Mouse (Mus musculus) liver, embryonic 16.5 days (tissue): ENCODE measurements around the gene Skint9. TPM values are rescaled to one million over a fixed set of nuclear protein-coding genes. Genes with fewer than 3 reads are reported as not detected.
"Not testable (repeated sequence)": the region's sequence is repeated elsewhere in the genome, so short reads cannot be mapped to it uniquely, and the experiment has no call there.

Source experiments
- ATAC-seq: fragments of 200-750 bp; cut with Nextera tagmentation; 2 replicates; pipeline ENCODE4 v1.8.0; 2017; ENCODE audit warnings: low read depth, mild to moderate bottlenecking, moderate number of reproducible peaks, moderate library complexity
- H3K27ac ChIP-seq: fragments of 300-500 bp; sonication (generic); 2 replicates; pipeline ENCODE4 v1.5.1; 2014; ENCODE audit warnings: mild to moderate bottlenecking, low read length
- H3K27me3 ChIP-seq: fragments of 300-500 bp; sonication (generic); 2 replicates; pipeline ENCODE4 v1.6.1; 2014; ENCODE audit warnings: low read depth, low read length, mixed read lengths; ENCODE audit not compliant: control insufficient read depth, insufficient read depth
- H3K36me3 ChIP-seq: fragments of 300-500 bp; sonication (generic); 2 replicates; pipeline ENCODE4 v1.6.1; 2014; ENCODE audit warnings: mild to moderate bottlenecking; ENCODE audit not compliant: control insufficient read depth, insufficient read depth
- H3K4me1 ChIP-seq: fragments of 300-500 bp; sonication (generic); 2 replicates; pipeline ENCODE4 v1.6.1; 2014; ENCODE audit warnings: low read depth, low read length, mixed read lengths; ENCODE audit not compliant: control insufficient read depth
- H3K4me2 ChIP-seq: fragments of 300-500 bp; sonication (generic); 2 replicates; pipeline ENCODE4 v1.6.1; 2014; ENCODE audit warnings: low read depth, low read length, mixed read lengths
- H3K4me3 ChIP-seq: fragments of 300-500 bp; sonication (generic); 2 replicates; pipeline ENCODE4 v1.5.1; 2014; ENCODE audit warnings: low read depth, mild to moderate bottlenecking, low read length
- H3K9ac ChIP-seq: fragments of 300-500 bp; sonication (generic); 2 replicates; pipeline ENCODE4 v1.6.1; 2014; ENCODE audit warnings: low read depth, low read length
- H3K9me3 ChIP-seq: fragments of 300-500 bp; sonication (generic); replicated peaks from 2 replicates; pipeline ENCODE4 v1.6.1; 2016; ENCODE audit warnings: low read length; ENCODE audit not compliant: control insufficient read depth
- WGBS: fragments of 180-500 bp; shearing (Covaris S2); extraction: QIAGEN DNeasy Blood & Tissue Kit; methylation state at CpG from one replicate; pipeline ENCODE4 v1.1.7; 2014; ENCODE audit not compliant: insufficient replicate concordance; 5-methylcytosine and 5-hydroxymethylcytosine counted together
- polyA plus RNA-seq: library from polyadenylated mRNA; unstranded; fragments of >200 nt; fragmentation: Nextera tagmentation; extraction: Ambion mirVana; gene quantifications from 2 replicates; pipeline ENCODE4 v1.2.1, GENCODE M21; 2015

The Skint9 gene
- not detected in 2 replicates for polyA plus RNA-seq

- no peaks in the 10 kb centered on the region for H3K4me1 ChIP-seq
- H3K4me3 ChIP-seq: no peak within 1 kb of the TSS
- no peaks in the 10 kb centered on the region for H3K27me3 ChIP-seq
- ATAC-seq: no peak
- no peak within 1 kb of the TSS for H3K9ac ChIP-seq
- H3K27ac ChIP-seq: no peak within 1 kb of the TSS
- H3K36me3 ChIP-seq: no peaks in the 10 kb centered on the region
- no peak within 1 kb of the TSS for H3K4me2 ChIP-seq
- no peaks in the 10 kb centered on the region for H3K9me3 ChIP-seq
Observed at GRCm38 (mm10) chr4:112433885-112434284, at the start of gene Skint9. TSS of gene Skint9 (minus strand) at chr4:112433985.

DNA sequence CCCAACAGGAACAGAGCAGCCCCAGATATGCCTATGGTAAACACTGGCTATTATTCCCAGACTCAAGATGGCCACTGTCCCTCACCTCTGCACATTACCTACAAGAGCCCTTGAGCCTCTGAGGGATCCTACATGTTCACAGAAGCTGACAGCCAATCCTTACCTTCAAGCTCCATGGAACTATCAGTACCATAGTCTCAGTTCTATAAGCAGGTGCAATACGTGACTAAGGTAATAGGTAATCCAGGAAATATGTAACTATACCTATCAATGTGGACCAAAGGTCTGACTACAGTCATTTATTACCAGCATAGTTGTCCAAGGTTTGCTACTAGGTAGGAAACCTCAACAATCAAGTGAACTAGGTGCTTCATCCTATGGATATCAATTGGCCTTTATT is 1.1 kb downstream of the Skint9 start:
- H3K4me2 ChIP-seq: no peak overlapping the region
- no peaks in the 10 kb centered on the region for H3K4me1 ChIP-seq
- no peaks in the 10 kb centered on the region for H3K9me3 ChIP-seq
- H3K36me3 ChIP-seq: no peaks in the 10 kb centered on the region
- no peaks in the 10 kb centered on the region for H3K27me3 ChIP-seq
- no peak overlapping the region for H3K9ac ChIP-seq
- no peak overlapping the region for H3K4me3 ChIP-seq
- no peak overlapping the region for H3K27ac ChIP-seq
- no peak for ATAC-seq
- whole genome bisulfite sequencing: 25% methylated on average over 1 of the region's 1 CpGs

DNA sequence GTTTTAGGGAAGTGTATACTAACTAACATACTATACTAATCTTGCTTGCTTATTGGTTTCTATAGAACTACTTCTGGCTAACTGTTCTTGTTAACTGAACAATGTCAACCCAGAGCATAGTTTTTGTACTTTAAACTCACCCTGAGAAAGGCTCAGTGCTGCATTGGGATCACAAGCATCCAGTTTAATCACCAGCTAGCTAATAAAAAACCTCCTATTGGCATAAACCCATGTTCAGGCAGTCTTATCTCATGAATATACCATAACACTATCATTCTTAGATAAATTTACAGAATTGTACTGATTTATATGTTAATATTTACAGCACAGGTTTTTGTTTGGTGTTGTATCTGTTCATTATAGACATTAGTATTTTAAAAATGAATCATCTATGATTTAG is 1.6 kb downstream of the Skint9 start:
- no peak for ATAC-seq
- no peaks in the 10 kb centered on the region for H3K27me3 ChIP-seq

GRCm38 (mm10) chr4:112349111-112349510 is 84.7 kb downstream of the Skint9 start:
- H3K9ac ChIP-seq, H3K27me3 ChIP-seq, H3K9me3 ChIP-seq, H3K27ac ChIP-seq, H3K4me2 ChIP-seq, H3K4me3 ChIP-seq, H3K4me1 ChIP-seq, H3K36me3 ChIP-seq, ATAC-seq: not testable (repeated sequence)
- WGBS: 77% methylated on average over 15 of the region's 17 CpGs

More for the DNA sequence above, 1.6 kb downstream of the Skint9 start:
- H3K4me1 ChIP-seq: no peaks in the 10 kb centered on the region
- no peak overlapping the region for H3K9ac ChIP-seq
- no peak overlapping the region for H3K27ac ChIP-seq
- H3K4me2 ChIP-seq: no peak overlapping the region
- H3K4me3 ChIP-seq: no peak overlapping the region
- no peaks in the 10 kb centered on the region for H3K9me3 ChIP-seq
- H3K36me3 ChIP-seq: no peaks in the 10 kb centered on the region

Other genes with a start within 250 kb of the Skint9 start
- 0.04 and 0.07 TPM in 2 replicates for gene Skint3, start 201.7 kb downstream of the Skint9 start, polyA plus RNA-seq
- gene Skint2, start 123.2 kb upstream of the Skint9 start, polyA plus RNA-seq: not detected in 2 replicates